ENCODE assay signal across 8 mouse cellular contexts in the genomic region with DNA sequence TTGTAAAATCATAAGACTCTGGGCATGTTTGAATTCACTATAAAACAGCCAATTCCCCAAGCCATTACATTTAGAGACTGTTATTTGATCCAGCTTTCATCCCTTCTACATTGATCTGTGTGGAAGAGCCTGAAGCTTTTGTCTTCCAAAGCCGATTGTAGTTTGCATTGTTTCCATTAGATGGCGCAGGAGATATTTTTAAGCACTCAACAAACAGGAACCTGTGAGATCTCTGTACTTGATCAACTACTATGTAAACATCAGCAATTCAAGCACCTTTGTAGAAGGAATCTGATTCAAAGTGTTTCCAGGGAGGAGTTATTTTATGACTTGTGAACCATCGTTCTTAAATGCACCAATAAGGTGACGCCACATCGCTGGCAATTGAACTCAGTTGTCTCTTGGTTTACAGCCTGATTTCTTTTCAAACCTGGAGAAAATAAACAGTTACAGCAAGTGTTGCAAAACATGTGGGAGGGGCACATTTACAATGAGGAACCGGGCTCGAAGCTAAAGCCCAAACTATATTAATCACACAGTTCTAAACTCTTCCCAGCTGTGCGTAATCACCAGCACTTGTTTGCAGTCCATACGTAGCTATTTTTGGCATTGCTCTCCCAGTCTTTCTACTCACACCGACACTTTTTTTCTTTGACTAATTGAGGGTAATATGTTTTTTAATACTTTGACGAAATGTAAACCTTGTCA.
DNase-seq lines count a peak whose midpoint lies in the region; ATAC-seq and TF ChIP-seq lines count a peak whose summit lies in the region.

No protein-coding gene starts in this region.

- H3K27me3 ChIP-seq in heart, postnatal 0 days (ENCODE audit: control insufficient read depth, insufficient read depth, low read length): no peaks in the 10 kb centered on the region
- no peaks in the 10 kb centered on the region for H3K27me3 ChIP-seq in kidney, postnatal 0 days (ENCODE audit: insufficient read depth, low read length)

- TF ChIP-seq EP300 in heart, postnatal 0 days (IDR thresholded peaks at IDR 0.05; ENCODE audit: low read depth): no peak

- peak; percentile 68 for TF ChIP-seq CTCF in heart, postnatal 0 days (IDR thresholded peaks at IDR 0.05; ENCODE audit: low read depth)
- TF ChIP-seq CTCF in kidney, postnatal 0 days (IDR thresholded peaks at IDR 0.05; ENCODE audit: low read depth): peak; percentile 86

- in situ Hi-C loops in ES-E14 (cut with MboI; ENCODE audit: low sequenced_read_pairs in 2 of 2, unreplicated experiment in 2 of 2): no loop called here

- H3K4me1 ChIP-seq in ES-E14 (ENCODE audit: control insufficient read depth in 2 of 2, insufficient read depth in 2 of 2, low read length in 2 of 2, poor library complexity in 1 of 2): no peaks in the 10 kb centered on the region
- H3K4me1 ChIP-seq in heart, postnatal 0 days (ENCODE audit: control insufficient read depth, insufficient read depth): no peaks in the 10 kb centered on the region
- H3K4me1 ChIP-seq in kidney, postnatal 0 days (replicated peaks; ENCODE audit: insufficient read depth, low read length): no peaks in the 10 kb centered on the region

- H3K36me3 ChIP-seq in ES-E14 (ENCODE audit: control insufficient read depth, insufficient read depth, low read length, poor library complexity, severe bottlenecking): no peaks in the 10 kb centered on the region
- no peaks in the 10 kb centered on the region for H3K36me3 ChIP-seq in heart, postnatal 0 days (replicated peaks; ENCODE audit: control insufficient read depth, insufficient read depth, low read length)
- no peaks in the 10 kb centered on the region for H3K36me3 ChIP-seq in kidney, postnatal 0 days (ENCODE audit: insufficient read depth, low read length)

- H3K4me2 ChIP-seq in heart, postnatal 0 days (ENCODE audit: low read depth, low read length): peak overlapping the region; percentile 46
- H3K4me2 ChIP-seq in kidney, postnatal 0 days (ENCODE audit: low read length): peak overlapping the region; percentile 30; the same call in 1 of the 2 replicates

- no peak overlapping the region for H3K4me3 ChIP-seq in ES-E14 (ENCODE audit: insufficient read depth in 1 of 2, low read depth in 1 of 2, low read length in 2 of 2, poor library complexity in 1 of 2, severe bottlenecking in 1 of 2)
- H3K4me3 ChIP-seq in heart, postnatal 0 days (ENCODE audit: low read depth, low read length): 0 out of 2 replicates have a peak overlapping the region, but pooled peaks have one; percentile 7
- no peak overlapping the region for H3K4me3 ChIP-seq in kidney, postnatal 0 days (replicated peaks; ENCODE audit: low read depth, low read length)

- no peak overlapping the region for H3K27ac ChIP-seq in ES-E14 (ENCODE audit: insufficient read depth, low read depth, low read length, poor library complexity, severe bottlenecking)
- H3K27ac ChIP-seq in heart, postnatal 0 days (ENCODE audit: low read depth): no peak overlapping the region
- no peak overlapping the region for H3K27ac ChIP-seq in kidney, postnatal 0 days

- 26% methylated on average over 11 of the region's 11 CpGs for WGBS in heart, postnatal 0 days
- WGBS in kidney, postnatal 0 days: 34% methylated on average over 11 of the region's 11 CpGs

- ATAC-seq in heart, postnatal 0 days (ENCODE audit: insufficient read depth, low read depth): no peak
- ATAC-seq in kidney, postnatal 0 days (replicated peaks; ENCODE audit: low FRiP score, low read depth): peak; percentile 61

- DNase-seq in adrenal gland, adult 2 months: peak; percentile 32
- DNase-seq in adrenal gland, postnatal 25 days: no peak
- peak; percentile 74 for DNase-seq in ES-E14 (ENCODE audit: low read depth, low spot score)
- DNase-seq in cerebellum, postnatal 25 days: peak; percentile 8 to 59
- DNase-seq in heart, postnatal 0 days (ENCODE audit: low spot score): peak; percentile 33
- peak; percentile 86 for DNase-seq in kidney, postnatal 0 days (ENCODE audit: low spot score)
- DNase-seq in lung, adult 18-20 months: peak; percentile 15 to 59
- peak; percentile 41 for DNase-seq in retina, postnatal 7 days (ENCODE audit: low read depth, low spot score)

- no peaks in the 10 kb centered on the region for H3K9me3 ChIP-seq in ES-E14 (ENCODE audit: control insufficient read depth, insufficient read depth, low read depth, low read length)
- H3K9me3 ChIP-seq in heart, postnatal 0 days (replicated peaks; ENCODE audit: control insufficient read depth, low read length): no peaks in the 10 kb centered on the region
- H3K9me3 ChIP-seq in kidney, postnatal 0 days (replicated peaks; ENCODE audit: low read length): no peaks in the 10 kb centered on the region

- no peak overlapping the region for H3K9ac ChIP-seq in ES-E14 (ENCODE audit: insufficient read depth, low read depth, low read length, poor library complexity, severe bottlenecking)
- no peak overlapping the region for H3K9ac ChIP-seq in heart, postnatal 0 days (replicated peaks; ENCODE audit: low read depth, low read length)
- no peak overlapping the region for H3K9ac ChIP-seq in kidney, postnatal 0 days (ENCODE audit: low read depth, low read length)

TF ChIP-seq in ES-E14, 5 proteins besides CTCF, POLR2A, EP300 and RAD21:
- no peak for TF ChIP-seq CHD2 (IDR thresholded peaks at IDR 0.05; ENCODE audit: low read depth, low read length)
- TF ChIP-seq ZNF384 (IDR thresholded peaks at IDR 0.05; ENCODE audit: low read depth, low read length): no peak
- TF ChIP-seq HCFC1 (IDR thresholded peaks at IDR 0.05; ENCODE audit: borderline replicate concordance, insufficient read depth, low read length): no peak
- TF ChIP-seq MAFK (IDR thresholded peaks at IDR 0.05; ENCODE audit: insufficient read depth, low read depth, low read length): no peak
- TF ChIP-seq ZC3H11A (IDR thresholded peaks at IDR 0.05; ENCODE audit: borderline replicate concordance, low read depth, low read length): no peak
